Mouse (Mus musculus): ENCODE results near the gene Slc39a9. TPM values are rescaled to one million over a fixed set of nuclear protein-coding genes. Genes with fewer than 3 reads are reported as not detected.

Gene Slc39a9
- 2.7 and 8.1 TPM in 2 replicates for polyA plus RNA-seq (2012; ENCODE audit: insufficient read depth, low replicate concordance)

DNA sequence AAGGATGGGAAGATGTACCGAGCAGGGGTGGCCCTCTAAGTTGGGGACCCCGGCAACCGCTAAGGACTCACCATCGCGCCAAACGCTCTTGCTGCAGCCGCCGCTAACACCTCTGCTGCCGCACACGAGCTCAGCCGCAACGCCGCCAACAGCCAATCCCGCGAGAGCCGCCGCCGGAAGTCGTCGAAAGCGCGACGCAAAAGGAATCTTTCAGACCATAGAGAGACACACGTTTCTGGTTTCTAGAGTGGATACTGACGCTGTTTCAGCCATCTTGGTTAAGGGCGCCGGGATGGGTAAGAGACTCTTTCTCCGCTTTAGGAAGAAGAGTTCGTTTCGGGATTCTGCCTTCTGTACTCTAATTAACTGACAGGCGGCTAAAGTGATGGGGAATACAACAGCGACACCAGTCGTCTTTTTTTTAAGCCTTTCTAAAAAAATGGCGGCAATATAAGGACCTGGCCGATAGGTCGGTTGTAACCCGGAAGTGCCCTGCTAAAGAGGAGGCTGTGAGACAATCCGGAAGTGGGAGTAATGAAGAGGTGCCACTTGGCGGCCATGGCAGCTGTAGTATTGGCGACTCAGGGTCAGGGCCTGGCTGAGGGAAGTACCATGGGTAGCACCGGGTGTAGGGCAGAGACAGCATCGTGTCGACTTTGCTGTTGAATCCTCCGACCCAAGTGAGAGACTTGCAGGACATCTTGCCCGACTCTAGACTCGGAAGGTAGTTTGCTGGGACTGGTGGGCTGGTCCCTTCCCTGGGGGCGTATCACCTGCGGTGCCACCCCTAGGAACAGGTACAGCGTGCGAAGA, at the start of gene Slc39a9, which contains the start of gene Erh:
TSS of gene Slc39a9 (plus strand) at position 191 of the 813 bp plus-strand sequence.
TSS of gene Erh (minus strand) at position 649 of the 813 bp plus-strand sequence.
- H3K9me3 ChIP-seq = no peaks in the 10 kb centered on the region
- peak within 1 kb of the TSS; percentile 99 for H3K4me3 ChIP-seq (replicated peaks)
- TF ChIP-seq GATA1 (IDR thresholded peaks at IDR 0.05; ENCODE audit: borderline replicate concordance, low read length) = no peak
- peak; percentile 46; the same call in 1 of the 2 replicates for TF ChIP-seq FLI1 (IDR thresholded peaks at IDR 0.05; ENCODE audit: low read length)
- no peaks in the 10 kb centered on the region for H3K27me3 ChIP-seq (replicated peaks)
- peaks cover 56% of the 10 kb centered on the region for H3K36me3 ChIP-seq (replicated peaks; ENCODE audit: low read length)
- peaks cover 45% of the 10 kb centered on the region for H3K4me1 ChIP-seq

DNA sequence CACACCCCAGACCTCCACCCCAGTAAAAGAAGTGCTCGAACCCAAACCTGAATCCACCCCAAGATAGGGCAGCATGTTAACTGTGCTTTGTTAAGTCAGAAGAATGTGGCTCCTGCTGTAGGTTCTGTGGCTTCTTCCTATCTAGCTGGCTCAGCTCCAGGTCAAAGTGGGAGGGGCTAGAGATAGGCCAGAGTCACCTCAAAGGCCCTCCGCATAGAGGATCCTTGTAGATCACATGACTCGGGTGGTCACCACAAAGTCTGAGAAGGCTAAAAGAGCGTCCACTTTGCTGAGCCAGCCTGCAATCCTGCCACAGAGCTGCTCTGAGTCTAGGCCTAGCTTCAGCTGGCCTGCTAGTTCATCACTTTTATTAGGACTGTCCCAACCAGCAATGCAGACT, 49.5 kb upstream of the Slc39a9 start:
- H3K36me3 ChIP-seq (replicated peaks; ENCODE audit: low read length) = no peaks in the 10 kb centered on the region
- no peak for TF ChIP-seq GATA1 (IDR thresholded peaks at IDR 0.05; ENCODE audit: borderline replicate concordance, low read length)
- no peak for TF ChIP-seq FLI1 (IDR thresholded peaks at IDR 0.05; ENCODE audit: low read length)
- no peaks in the 10 kb centered on the region for H3K9me3 ChIP-seq
- peaks cover 7% of the 10 kb centered on the region; the same call in 1 of the 2 replicates for H3K4me1 ChIP-seq
- no peak overlapping the region for H3K4me3 ChIP-seq (replicated peaks)
- H3K27me3 ChIP-seq (replicated peaks) = peaks cover 66% of the 10 kb centered on the region

DNA sequence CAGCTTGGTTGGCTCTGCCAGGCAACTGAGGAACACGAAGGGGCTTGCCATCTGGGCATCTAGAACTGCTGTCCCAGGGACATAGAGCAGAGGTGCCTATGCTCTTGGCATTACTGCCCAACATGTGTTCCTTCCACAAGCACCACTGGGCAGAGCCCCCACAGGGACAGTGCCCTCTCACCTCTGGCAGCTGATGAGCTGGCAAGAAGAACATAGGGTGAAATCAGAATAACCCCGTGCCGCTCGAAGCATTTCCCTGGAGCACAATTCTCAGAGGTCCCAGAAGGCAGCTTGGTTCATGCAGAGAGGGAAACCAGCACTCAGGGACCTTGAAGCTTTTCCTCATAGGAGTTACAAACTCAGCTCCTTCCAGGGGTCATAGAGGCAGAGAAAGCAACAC, 48.9 kb upstream of the Slc39a9 start:
- no peaks in the 10 kb centered on the region for H3K36me3 ChIP-seq (replicated peaks; ENCODE audit: low read length)
- H3K4me1 ChIP-seq = peaks cover 7% of the 10 kb centered on the region; the same call in 1 of the 2 replicates
- H3K4me3 ChIP-seq (replicated peaks) = no peak overlapping the region
- peaks cover 67% of the 10 kb centered on the region for H3K27me3 ChIP-seq (replicated peaks)
- no peaks in the 10 kb centered on the region for H3K9me3 ChIP-seq
- TF ChIP-seq GATA1 (IDR thresholded peaks at IDR 0.05; ENCODE audit: borderline replicate concordance, low read length) = no peak
- no peak for TF ChIP-seq FLI1 (IDR thresholded peaks at IDR 0.05; ENCODE audit: low read length)

DNA sequence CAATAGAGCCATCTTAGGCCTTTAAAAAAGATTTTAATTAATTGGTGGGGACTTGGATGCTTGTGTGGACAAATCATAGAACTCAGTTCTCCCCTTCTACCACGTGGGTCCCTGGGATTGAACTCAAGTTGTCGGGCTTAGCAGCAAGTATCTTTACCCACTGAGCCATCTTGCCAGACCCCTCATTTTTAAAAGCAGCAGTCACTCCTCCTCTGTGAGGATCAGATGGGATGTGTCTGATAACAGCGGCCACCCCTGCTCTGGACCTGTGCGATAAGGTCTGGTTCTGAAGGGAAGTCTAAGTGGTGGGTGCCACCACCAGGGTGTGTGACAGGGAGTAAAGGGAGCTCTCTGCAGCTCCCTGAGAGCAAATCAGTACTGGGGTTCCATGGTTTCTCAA, 48.1 kb upstream of the Slc39a9 start:
- Histone ChIP-seq H3K9me3 (no peaks in the 10 kb centered on the region), H3K27me3 (replicated peaks) (peaks cover 73% of the 10 kb centered on the region)

DNA sequence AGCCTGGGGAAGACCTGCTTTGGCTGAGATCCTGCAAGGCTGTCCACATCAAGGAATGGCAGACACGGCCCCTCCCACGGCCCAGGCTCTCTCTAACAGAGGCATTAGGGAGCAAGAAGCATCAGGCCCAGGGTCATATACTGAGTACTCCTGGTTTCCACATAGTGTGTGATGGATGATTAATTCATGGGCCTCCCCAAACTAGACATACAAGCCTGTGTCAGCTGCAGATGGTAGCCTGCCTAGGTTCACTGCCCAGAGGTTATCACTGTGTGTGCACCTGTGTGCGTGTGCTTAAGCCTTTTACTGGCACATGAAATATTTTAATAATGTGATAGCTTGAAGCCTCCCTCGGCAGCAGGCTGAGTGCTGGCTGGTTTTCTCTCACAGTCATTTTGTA, 47.7 kb upstream of the Slc39a9 start:
- Histone ChIP-seq H3K4me3 (replicated peaks) (no peak overlapping the region), H3K4me1 (peaks cover 7% of the 10 kb centered on the region; the same call in 1 of the 2 replicates), H3K36me3 (replicated peaks; ENCODE audit: low read length) (no peaks in the 10 kb centered on the region), H3K27me3 (replicated peaks) (peaks cover 74% of the 10 kb centered on the region), H3K9me3 (no peaks in the 10 kb centered on the region)
- no peak for TF ChIP-seq FLI1 (IDR thresholded peaks at IDR 0.05; ENCODE audit: low read length)
- no peak for TF ChIP-seq GATA1 (IDR thresholded peaks at IDR 0.05; ENCODE audit: borderline replicate concordance, low read length)

More for the DNA sequence above, 48.1 kb upstream of the Slc39a9 start:
- no peak overlapping the region for H3K4me3 ChIP-seq (replicated peaks)
- peaks cover 7% of the 10 kb centered on the region; the same call in 1 of the 2 replicates for H3K4me1 ChIP-seq
- no peaks in the 10 kb centered on the region for H3K36me3 ChIP-seq (replicated peaks; ENCODE audit: low read length)
- no peak for TF ChIP-seq FLI1 (IDR thresholded peaks at IDR 0.05; ENCODE audit: low read length)
- no peak for TF ChIP-seq GATA1 (IDR thresholded peaks at IDR 0.05; ENCODE audit: borderline replicate concordance, low read length)

DNA sequence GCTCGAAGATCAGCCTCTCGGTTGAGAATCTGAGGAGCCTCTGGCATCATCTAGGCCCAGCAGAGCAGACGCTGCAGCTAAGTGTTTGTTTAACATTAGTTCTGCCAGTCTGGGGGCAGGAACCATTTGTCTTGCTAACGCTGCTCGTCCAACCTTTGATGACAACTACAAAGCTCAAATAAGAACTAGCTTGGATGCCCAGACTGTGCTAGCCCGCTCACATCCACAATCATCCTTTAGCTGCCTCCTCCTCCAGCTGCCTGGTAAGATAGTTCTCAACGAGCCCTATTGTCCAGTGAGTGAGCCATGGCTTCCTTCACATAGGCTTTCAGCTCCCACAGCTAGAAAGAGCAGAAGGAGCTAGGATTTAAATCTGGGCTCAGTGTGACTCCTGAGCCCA, 45.4 kb upstream of the Slc39a9 start:
- H3K4me3 ChIP-seq (replicated peaks) = no peak overlapping the region
- no peaks in the 10 kb centered on the region for H3K9me3 ChIP-seq
- no peak for TF ChIP-seq FLI1 (IDR thresholded peaks at IDR 0.05; ENCODE audit: low read length)
- TF ChIP-seq GATA1 (IDR thresholded peaks at IDR 0.05; ENCODE audit: borderline replicate concordance, low read length) = no peak
- H3K27me3 ChIP-seq (replicated peaks) = peaks cover 82% of the 10 kb centered on the region
- no peaks in the 10 kb centered on the region for H3K36me3 ChIP-seq (replicated peaks; ENCODE audit: low read length)
- peaks cover 2% of the 10 kb centered on the region for H3K4me1 ChIP-seq

DNA sequence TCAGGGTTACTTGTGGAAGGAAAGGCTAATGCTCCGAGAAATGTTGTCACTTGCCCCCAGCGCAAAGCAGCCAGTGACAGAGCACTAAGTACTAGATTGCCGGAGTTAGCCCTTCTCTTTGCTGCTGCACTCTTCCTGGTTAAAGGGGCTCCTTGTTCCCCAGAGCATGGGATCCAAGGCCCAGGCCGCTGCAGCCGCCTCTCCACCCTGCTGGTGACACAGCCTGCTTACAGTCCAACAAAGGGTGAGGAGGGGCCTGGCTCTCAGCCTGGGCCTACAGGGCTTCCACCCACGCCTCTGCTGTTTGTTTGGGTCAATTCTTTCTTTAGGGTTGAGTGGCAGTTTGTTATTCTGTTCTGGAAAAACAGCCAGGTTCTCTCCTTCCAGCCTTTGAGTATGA, 44.9 kb upstream of the Slc39a9 start:
- TF ChIP-seq GATA1 (IDR thresholded peaks at IDR 0.05; ENCODE audit: borderline replicate concordance, low read length) (no peak), FLI1 (IDR thresholded peaks at IDR 0.05; ENCODE audit: low read length) (no peak)
- H3K4me1 ChIP-seq = peaks cover 7% of the 10 kb centered on the region
- H3K4me3 ChIP-seq (replicated peaks) = no peak overlapping the region
- peaks cover 79% of the 10 kb centered on the region for H3K27me3 ChIP-seq (replicated peaks)
- H3K9me3 ChIP-seq = no peaks in the 10 kb centered on the region
- no peaks in the 10 kb centered on the region for H3K36me3 ChIP-seq (replicated peaks; ENCODE audit: low read length)

DNA sequence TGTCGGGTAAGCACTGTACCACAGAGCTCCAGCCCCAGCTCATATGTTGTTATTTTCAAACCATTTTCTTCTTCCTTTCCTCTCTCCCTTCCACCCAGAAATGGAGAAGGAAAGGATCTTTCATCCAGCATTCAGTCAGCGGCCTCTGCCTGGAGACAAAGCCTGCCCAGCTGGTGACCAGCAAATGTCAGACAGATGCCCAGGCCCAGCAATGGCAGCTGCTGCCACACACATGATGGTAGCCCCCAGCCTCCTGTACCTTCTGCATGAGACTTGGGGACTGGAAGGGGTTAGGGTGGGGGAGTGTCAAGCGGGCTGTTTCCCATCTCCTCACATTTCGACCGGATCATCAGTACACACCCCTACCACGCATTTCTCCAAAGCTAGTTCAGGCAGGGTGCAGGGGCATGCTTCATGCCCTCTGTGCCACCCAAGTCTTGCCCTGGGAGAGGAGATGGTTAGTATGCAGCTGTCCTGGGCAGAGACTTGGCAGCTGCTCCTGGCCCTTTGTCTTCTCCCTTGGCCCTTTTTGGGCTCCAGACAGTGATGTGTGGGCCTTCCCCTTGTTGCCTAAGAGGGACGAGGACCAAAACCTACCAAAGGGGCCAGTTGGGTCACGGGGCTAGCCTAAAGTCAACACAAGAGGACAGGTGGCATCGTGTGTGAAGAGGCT, 42.0 kb upstream of the Slc39a9 start:
- H3K4me3 ChIP-seq (replicated peaks) = no peak overlapping the region
- H3K9me3 ChIP-seq = no peaks in the 10 kb centered on the region
- no peaks in the 10 kb centered on the region for H3K36me3 ChIP-seq (replicated peaks; ENCODE audit: low read length)
- H3K4me1 ChIP-seq = peaks cover 13% of the 10 kb centered on the region
- TF ChIP-seq FLI1 (IDR thresholded peaks at IDR 0.05; ENCODE audit: low read length) = no peak
- no peak for TF ChIP-seq GATA1 (IDR thresholded peaks at IDR 0.05; ENCODE audit: borderline replicate concordance, low read length)
- peaks cover 60% of the 10 kb centered on the region for H3K27me3 ChIP-seq (replicated peaks)

DNA sequence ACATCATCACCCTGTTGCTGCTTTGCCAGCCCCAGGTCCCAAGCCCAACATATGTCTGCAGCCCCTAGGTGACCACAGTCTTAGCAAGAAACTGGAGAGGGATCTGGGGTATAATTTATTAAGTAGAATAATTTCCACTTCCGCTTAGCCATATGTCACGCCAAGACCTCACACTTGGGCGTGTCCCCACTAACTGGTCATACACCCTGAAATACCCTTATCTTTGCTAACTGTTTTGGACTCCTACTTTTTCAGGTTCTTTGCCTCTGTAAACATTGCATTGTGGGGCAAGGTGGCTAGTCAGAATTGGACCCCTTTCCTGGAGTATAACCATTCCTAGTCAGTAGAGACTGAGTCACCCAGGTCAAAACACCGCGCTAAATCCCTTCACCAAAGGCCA, 41.3 kb upstream of the Slc39a9 start:
- H3K4me3 ChIP-seq (replicated peaks) = no peak overlapping the region
- no peaks in the 10 kb centered on the region for H3K36me3 ChIP-seq (replicated peaks; ENCODE audit: low read length)
- H3K4me1 ChIP-seq = peaks cover 13% of the 10 kb centered on the region
- TF ChIP-seq FLI1 (IDR thresholded peaks at IDR 0.05; ENCODE audit: low read length) = no peak
- TF ChIP-seq GATA1 (IDR thresholded peaks at IDR 0.05; ENCODE audit: borderline replicate concordance, low read length) = no peak
- H3K27me3 ChIP-seq (replicated peaks) = peaks cover 53% of the 10 kb centered on the region
- no peaks in the 10 kb centered on the region for H3K9me3 ChIP-seq

DNA sequence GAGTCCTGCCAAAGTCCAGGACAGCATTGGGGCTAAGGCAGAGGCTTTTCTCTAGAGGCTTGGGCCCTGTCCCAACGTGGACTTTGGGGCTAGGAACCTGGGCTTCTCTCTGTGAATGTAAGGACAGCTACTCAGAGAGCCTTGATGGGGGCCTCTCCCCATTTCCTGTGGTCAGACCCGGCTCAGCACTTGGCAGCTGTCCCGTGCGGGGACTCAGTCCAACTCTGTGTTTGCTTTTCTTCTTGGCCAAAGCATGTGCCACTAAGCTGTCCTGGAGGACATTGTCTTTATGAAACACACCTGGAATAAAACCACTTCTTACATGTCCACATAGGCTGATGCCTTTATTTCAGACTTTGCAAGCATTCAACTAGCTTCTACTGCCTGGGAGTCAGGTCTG, 40.1 kb upstream of the Slc39a9 start:
- Histone ChIP-seq H3K4me3 (replicated peaks) (no peak overlapping the region), H3K9me3 (no peaks in the 10 kb centered on the region)
- no peak for TF ChIP-seq FLI1 (IDR thresholded peaks at IDR 0.05; ENCODE audit: low read length)

More for the DNA sequence above, 40.1 kb upstream of the Slc39a9 start:
- Histone ChIP-seq H3K27me3 (replicated peaks) (peaks cover 48% of the 10 kb centered on the region), H3K36me3 (replicated peaks; ENCODE audit: low read length) (no peaks in the 10 kb centered on the region), H3K4me1 (peaks cover 13% of the 10 kb centered on the region)

Data from megakaryocyte, embryonic 14.5 days (primary cell).